Mouse (Mus musculus) small intestine, adult 2 months (tissue): ENCODE results near the gene Dcp1a.

Experiments
- CTCF ChIP-seq: fragments of 200-500 bp; IDR thresholded peaks from 2 replicates; pipeline ENCODE4 v1.5.1; 2012; ENCODE audit warnings: low read depth, mild to moderate bottlenecking, control low read depth, inconsistent platforms, low read length, moderate library complexity, mixed read lengths; ENCODE audit not compliant: insufficient replicate concordance, insufficient read length; ENCODE audit errors: extremely low read depth
- POLR2A ChIP-seq: fragments of 200-500 bp; IDR thresholded peaks from 2 replicates; pipeline ENCODE4 v1.6.1; 2012; ENCODE audit warnings: low read depth, mild to moderate bottlenecking, control low read depth, inconsistent platforms, low read length, moderate library complexity

GRCm38 (mm10) chr14:30494998-30495397 is 15.7 kb downstream of the Dcp1a start:
- TF ChIP-seq POLR2A: no peak
- TF ChIP-seq CTCF: no peak
